Mouse (Mus musculus) cerebellum, adult 2 months (tissue): ENCODE measurements at regions not wholly inside any gene's neighbourhood (a gene's known extent, or its start where the extent isn't known, plus 50 kb on each side); places are given as distances from the start of the nearest gene placed in this dataset.

ENCODE experiments used
- CTCF ChIP-seq: fragments of 200-500 bp; IDR thresholded peaks from 2 replicates; pipeline ENCODE4 v1.5.1; 2011; ENCODE audit warnings: low read depth, mild to moderate bottlenecking, control low read depth, low read length, moderate library complexity, borderline replicate concordance; ENCODE audit not compliant: insufficient read depth
- POLR2A ChIP-seq: fragments of 200-500 bp; IDR thresholded peaks from 2 replicates; pipeline ENCODE4 v1.6.1; 2011; ENCODE audit warnings: low read length, control low read depth, borderline replicate concordance; ENCODE audit not compliant: insufficient read depth

DNA sequence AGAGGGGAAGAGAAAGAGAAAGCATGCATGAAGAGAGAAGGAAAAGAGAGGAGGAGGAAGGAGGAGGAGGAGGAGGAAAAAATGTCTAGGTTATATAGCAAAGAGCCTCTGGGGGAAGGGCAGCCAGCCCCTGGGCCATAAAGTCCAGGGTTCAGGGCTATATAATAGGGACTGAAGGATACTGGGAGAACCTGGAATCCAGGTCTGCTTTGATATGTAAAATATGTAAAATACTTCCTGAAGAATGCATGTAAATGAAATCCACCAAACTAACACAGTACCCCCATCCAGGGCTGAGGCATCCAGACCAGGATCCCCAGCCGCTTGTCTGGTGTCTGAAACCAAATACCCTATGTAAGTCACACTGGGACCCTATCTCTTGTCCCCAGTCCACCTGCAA is 91.5 kb downstream of the Tmem17 start:
- TF ChIP-seq CTCF (no peak), POLR2A (no peak)
